Mouse (Mus musculus) left cerebral cortex, adult 9 months (tissue): ENCODE results near the gene Spsb4.
A peak's percentile ranks its signal among the peaks of the same experiment; 100 is the strongest.

Experiments
- DNase-seq, 2 experiments: peaks; one replicate each; pipeline ENCODE4 v3.0.0; 2022; ENCODE audit warnings: low spot score in 2 of 2

Spsb4 gene

DNA sequence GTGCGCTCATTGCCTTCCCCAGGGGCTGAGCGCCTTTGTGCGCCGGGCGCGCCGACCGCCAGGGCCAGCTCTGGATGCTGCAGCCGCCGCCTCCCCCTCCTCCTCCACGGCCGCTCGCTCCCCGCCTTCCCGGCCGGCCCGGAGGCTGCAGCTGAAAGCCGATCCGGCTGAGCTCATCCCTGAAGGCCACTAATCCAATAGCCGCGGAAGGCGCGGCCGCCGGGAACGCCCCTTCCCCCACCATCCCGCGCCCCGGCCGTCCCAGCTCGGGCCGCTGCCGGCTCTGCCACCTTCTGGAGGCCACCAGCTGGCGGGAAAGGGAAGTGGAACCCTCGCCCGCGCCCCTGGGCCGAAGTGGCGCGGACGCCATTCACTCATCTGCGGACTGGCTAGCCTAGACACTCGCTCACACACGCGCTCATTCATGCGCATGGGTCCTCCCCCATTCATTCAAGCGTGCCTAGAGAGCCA lies at the start of gene Spsb4:
Gene Spsb4 (minus strand): TSS at position 167 of the 471 bp plus-strand sequence.
- peak in 1 of 2 experiments; percentile 62 for DNase-seq

DNA sequence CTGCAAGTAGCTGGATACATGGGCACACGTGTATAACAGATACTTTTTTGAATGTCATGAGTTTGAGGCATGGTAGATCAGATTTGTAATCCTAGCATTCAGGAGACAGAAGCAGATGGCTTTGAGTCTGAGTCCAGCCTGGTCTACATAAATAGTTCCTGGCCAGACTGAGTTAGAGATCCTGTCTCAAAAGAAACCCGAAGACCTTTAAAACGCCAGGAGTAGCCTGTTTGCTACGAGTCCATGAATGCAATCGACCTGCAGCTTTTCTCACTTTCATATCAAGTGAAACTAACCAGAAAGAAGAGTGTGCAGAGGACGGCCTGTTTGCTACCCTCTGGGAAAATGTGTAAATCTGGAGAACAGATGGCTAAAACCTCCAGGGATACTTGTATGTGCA lies 49.1 kb upstream of the Spsb4 start:
- no peak for DNase-seq

DNA sequence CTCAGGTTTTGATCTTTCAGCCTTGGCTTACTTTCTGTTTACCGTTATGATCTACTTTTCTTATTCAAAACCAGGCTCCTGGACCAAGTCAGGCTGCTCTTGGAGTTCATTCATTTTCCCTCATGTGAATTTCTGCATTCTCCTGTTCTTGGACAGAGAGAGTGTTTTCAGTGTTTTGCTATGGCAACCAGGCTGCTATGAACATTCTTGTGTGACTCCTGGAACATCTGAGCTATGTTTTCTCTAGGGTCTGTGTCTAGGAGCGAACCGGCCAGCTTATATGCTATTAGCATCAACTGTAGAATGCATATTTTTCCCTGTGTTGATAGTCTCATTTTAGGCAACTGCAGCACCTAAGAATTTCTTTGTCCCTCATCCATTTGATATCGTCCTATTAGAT lies 47.2 kb upstream of the Spsb4 start:
- no peak for DNase-seq

DNA sequence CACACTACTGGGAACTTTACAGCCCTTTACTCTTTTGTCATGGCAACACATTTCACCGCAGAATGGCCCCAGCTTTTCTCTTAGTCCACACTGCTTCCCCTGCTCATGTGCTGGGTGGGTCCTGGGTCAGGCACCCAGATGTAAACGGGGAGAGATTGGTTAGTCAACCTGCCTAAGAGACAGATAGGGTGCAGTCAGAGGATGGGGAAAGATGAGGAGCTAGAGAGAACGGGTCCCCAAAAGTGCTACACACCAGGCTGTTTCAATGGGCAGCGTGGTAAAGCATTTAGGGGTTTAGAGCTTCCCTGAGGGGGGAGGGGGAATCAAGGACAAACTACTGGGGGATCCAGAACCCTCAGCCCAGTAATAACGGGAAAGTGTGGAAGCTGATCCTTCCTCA lies 46.6 kb upstream of the Spsb4 start:
- no peak for DNase-seq

DNA sequence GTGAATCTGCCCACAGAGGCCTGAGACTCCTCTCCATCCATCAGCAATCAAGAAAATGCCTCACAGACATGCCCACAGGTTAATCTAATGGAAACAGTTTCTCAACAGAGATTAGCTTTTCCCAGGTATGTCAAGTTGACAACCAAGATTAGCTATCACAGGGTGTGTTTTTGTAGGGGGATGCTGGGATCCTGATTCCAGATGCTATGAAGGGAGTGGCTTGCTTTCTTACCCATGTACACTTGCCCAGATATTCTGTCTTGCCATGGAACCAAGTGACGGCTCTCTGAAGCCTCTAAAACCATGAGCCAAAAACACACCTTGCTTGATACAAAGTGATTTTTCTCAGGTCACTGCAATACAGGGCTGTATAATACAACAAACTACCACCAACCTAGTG lies 45.5 kb upstream of the Spsb4 start:
- DNase-seq: no peak

DNA sequence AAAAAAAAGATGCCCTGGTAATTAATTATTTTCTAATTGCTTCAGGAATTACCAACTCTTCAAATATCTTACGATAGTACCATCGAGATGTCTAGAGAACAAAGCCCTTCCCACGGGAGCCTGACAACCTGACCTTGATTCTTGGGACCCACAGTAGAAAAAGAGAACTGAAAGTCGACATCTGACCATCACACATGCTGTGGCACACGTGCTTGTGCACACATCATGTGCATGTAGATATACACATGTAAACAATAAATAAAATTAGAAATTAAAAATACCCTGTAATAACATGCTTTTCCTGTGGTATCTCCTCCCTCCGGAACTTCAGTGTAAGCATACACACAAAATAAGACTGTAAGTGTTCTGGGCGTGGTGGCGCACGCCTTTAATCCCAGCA lies 43.1 kb upstream of the Spsb4 start:
- DNase-seq: no peak

DNA sequence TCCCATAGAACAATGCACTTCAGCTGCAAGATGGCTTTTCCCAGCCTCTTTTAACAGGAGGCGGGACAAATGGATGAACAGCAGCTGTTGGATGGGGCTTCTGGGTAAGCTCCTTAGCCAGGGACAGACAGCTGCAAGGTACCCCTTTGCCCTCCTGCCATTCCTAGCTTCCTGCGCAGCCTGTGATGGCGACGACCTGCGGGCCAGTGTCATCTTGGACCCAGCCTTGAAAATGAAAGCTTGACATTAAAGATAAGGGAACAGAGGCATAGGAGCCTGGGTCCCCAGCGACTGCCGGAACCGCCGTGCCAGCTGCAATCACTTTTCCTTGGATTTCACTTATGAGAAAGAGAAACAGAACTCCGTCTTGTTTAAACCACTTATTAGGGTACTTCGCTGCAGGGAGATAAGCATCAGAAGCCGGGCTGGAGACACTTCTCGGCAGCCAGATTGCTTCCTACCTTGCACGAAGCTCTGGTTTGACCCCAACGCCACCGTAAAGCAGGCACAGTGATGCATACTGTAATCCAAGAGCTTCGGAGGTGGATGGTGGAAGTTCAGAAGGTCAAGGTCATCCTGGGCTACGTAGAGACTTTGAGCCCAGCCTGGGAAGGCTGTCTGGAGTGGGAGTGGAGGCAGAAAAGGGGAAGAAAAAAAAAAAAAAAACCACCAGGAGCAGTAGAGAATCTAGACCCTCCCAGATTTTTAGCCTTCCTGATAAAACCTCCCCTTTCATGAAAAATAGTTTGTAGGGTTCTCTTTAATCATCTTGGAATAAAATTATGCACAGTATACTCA lies 38.1 kb upstream of the Spsb4 start:
- no peak for DNase-seq

DNA sequence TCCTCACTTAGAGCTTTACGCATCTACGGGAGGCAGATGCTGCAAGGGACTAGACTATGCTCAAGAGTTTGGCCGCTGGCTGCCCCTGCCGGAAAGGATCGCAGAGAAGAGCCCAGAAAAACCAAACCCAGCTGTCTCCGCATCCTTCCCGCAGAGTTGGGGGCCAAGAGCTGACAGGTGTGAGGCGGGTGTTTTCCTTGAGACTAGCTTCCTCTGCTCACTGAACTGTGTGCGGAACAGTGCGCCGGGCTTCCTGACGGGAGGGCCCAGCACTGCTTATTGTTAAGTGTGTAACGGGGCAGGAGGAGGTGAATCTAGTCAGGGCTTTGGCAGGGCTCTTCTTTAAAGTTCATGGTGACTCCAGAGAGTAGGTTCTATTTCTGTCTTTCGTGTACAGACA lies 37.3 kb upstream of the Spsb4 start:
- DNase-seq: no peak

DNA sequence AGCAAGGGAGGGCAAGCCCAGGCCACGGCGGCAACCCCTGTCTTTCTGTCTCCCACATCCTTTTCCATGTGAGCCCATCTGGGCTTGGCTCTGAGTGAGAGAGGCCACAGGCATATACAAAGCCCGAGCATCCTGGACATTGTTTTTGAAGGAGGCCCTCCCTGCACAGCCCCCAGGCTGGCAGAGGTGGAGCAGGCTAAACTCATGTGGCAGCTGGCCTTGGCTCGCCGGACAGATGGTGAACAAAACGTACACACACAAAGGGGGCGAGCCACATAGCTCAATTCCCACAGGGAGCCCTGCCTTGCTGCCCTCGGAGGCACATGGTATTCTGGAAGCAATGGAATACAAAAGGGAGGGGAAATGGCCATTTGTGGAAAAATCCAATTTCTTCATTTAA lies 32.5 kb upstream of the Spsb4 start:
- DNase-seq: no peak

DNA sequence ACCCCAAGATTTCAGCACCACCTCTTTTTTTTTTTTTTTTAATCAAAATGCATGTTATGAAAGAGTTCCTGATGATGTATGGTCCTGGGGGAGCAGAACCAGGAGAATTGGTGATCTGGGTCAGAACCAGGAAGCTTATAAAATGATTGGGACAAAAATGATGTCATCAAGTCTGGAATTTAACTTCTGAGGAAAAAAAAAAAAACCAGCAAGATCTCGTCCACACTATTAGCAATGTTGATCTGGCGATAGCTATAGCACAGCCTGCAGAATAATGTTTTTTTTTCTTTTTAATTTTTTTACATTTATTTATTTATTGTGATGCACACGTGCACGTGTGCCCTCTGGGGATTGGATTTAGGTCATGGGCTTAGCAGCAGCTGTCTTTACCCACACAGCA lies 27.6 kb upstream of the Spsb4 start:
- no peak for DNase-seq

DNA sequence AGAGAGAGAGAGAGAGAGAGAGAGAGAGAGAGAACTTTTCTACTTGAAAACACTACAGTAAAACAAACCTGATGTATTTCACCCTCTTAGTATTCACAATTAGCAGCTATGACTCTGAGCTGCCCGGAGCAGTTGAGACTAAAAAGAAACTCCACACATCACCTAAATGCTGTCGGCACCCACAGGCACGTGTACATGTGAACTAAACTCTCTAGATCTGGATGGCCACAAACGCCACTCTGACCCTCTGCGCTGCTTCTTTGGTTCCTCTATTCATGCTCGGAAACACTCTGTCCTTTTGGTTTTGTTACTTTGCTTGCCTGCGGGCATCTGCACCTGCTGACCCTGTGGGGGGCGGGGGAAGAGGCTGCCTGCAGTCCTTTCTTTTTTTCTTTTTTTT lies 23.0 kb upstream of the Spsb4 start:
- DNase-seq: no peak

DNA sequence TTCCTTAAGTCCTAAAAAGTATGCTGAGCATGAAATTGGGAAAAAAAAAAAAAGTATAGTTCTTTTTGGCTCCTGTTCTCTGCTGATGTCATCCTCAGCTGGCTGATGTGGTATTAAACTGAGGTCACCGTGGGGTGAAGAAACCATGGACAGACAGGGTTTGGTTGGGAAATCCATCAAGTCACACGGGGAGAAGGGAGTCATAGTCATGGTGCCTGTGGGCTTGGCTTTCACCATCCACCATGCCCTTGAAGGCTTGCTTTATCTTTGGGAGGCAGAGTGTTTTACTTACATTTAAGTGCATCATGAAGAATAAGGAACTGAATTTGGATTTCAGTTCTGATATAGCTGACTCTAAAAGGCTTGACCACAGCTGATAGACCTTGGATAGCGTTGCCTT lies 19.4 kb upstream of the Spsb4 start:
- no peak for DNase-seq

DNA sequence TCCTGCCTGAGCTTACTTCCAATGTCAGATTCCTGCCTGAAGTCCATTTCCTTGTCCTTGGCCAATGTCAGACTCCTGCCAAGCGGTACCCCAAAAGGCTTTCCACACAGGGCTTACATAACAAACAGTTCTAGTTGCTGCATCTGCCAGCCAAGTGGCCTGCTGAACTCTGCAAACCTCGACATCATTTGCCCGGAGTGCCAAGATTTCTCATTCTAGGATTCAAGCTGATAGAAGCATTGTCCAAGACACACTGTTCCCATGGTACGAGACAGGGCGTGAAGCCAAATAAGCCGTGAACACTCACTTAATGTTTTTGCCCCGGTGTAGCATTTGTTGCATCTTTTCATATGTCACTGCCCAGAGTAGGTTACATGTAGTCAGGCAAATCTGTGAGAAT lies 18.0 kb upstream of the Spsb4 start:
- no peak for DNase-seq

DNA sequence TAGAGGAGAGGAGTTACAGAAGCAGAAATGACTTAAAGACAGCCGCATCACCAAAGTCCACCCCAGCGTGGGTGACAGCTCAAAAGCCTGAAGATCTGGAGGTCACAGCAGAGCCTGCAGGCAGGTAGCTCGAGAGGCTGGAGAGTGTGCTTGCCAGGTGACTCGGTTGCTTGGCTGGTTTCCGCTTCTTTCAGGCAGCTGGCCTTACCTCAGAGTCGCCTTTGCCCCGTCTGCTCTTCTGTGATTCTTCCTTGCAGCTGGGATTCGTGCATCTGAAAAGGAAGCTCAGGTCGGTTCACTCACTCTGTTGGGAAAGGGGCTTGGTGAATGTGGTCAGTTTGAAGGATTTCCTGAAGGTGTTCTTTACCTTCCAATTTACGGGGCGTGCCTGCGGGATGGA lies 8.7 kb upstream of the Spsb4 start:
- DNase-seq: no peak

DNA sequence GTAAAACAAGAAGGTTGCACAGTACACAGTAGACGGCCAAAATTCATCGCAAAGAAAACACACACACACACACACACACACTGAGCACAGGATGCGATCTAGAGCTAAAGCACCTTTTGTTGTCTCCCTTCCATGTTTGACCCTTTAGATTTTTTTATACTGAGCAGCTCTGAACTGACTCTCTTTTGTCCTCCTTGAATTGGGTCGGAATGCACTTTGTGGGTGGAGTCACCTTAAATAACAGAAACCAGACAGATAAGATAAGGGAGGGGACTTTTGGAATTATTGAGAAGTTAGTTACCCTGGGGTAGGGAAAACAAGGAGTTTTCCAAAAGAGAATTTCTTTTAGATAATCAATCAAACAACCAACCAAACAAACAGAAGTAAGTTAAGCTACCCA lies 7.4 kb upstream of the Spsb4 start:
- no peak for DNase-seq

DNA sequence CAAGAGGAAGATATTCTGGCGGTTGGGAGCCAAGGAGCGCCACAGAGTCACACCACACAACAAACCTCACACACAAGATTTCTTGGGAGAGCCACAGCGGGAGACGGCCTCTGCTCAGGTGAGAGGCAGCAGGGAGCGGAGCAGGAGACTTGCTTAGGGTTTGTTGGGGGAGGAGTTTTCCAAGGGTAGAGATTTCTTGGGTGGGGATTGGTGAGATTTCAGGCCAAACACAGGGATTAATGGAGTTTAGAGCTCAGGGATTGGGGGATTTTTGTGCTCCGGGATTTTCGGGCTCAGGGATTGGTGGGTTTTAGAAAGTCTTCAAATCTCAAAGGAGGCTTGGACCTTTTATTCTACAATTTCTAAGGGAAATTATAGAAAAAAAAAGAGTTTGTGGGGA lies 5.8 kb upstream of the Spsb4 start:
- no peak for DNase-seq

DNA sequence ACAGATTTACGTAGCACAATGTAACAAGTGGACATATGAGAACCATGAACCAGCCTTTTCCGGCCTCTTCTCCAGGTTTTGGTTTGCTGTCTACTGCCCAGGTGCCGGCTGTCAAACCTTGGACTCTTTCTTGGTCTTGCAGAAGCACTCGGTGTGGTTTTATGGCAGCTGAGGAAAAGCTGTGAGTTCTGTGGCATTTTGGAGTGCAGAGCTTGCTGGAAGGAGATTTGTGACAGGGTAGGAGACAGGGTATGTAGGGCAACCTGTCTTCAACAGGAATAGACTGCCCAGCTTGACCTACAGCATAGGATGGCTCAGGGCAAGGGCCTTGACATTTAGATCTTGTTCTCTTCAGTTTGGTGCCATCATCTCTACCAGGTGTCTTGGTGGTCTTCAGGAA lies 4.3 kb upstream of the Spsb4 start:
- DNase-seq: no peak

DNA sequence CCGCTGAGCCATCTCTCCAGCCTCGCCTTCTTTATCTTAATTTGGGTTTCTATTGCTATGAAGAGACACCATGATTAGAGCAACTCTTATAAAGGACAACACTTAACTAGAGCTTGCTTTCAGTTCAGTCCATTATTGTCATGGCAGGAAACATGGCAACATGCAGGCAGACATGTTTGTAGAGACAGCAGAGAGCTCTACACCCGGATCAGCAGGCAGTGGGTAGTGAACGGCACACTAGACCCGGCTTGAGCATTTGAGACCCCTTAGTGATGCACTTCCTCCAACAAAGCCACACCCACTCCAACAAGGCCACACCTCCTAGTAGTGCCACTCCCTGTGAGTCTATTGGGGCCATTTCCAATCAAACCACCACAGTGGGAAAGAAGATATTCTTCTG lies 3.7 kb upstream of the Spsb4 start:
- DNase-seq: no peak

DNA sequence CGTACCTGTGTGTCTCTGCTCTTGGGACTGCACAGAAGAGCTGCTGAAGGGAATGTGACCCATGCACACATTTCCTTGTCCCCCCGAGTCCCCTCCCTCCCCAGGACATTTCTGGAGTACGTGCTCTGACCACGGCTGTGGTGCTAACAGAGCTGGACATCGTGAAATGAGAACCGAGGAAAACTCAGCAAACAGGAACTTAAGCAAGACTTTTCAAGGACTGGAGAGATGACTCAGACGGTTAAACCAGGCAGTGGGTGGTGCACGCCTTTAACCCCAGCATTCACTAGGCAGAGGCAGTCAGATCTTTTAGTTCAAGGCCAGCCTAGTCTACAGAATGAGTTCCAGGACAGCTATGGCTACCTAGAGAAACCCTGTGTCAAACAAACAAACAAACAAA lies 1.5 kb upstream of the Spsb4 start:
- no peak for DNase-seq

DNA sequence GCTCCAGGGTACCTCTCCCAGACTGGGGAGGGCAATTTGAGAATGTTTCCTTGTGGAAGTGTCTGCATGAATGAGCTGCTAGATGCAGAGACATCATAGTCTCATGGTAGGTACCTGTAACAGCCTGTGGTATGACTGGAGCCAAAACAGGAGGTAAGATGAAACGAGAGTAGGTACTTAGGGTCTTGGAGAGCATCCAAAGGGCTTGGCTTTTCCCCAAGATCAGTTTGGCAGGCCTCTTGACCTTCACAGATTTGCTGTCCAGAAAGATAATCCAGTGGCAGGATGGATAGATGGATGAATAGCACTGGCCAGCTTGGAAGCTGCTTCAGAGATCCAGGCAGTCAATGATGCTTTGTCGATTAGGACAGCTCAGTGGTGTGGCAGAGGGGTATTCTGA lies 1.0 kb upstream of the Spsb4 start:
- no peak for DNase-seq

DNA sequence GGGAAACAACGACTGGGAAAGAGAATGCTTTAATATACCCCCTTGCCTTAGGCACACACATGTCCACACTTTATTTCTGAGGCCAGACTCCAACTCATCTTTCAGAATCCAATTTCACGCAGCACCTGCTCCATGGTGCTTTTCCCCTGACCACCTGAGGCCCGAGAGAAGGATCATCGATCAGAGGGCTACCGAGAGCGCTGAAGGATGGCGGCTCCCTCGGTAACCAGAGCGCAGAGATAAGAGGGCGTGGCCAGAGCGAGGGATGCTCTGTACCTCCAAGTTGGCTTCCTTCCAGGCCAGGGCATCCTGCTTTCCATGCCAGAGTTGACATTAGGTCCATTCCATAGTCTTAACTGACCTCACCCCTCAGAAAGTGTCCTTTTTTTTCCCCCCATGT lies 588 bp upstream of the Spsb4 start:
- no peak for DNase-seq

DNA sequence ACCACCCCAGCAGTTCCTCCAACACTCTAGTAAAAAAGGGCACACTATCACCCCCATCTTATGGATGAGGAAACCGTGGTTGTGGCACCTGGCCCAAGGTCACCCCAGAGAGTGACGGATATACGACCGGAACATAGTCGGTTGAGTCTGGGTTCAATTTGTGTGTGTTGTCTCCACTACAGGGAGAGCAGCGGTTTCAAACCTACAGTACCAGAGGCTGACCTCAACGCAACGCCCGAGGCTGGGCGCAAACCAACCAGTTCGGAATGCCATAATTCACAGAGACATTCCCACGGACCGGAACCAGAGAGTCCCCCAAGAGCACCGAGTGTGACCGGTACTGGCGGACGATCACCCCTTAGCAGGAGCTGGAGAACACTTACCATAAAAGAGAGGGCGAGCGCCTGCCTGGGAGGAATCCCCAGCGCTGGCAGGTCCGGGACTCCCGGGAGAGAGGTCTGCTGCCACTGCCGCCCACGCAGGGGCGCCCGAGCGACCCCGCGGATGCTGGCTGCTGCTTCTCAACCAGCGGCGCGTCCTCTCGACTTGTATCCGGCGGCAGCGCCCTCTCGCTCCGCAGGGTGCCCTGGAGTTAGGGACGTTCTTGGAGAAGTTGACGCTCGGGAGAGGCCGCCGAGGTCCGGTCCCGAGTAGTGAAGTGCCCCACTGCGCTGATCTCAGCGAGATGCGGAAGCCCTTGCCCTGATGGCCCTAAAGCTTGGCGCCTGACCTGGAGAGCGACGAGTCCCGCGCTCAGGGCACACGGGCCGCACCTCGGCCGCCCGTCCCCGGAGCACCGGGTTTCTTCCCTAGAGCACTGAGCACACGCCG lies 617 bp downstream of the Spsb4 start:
- DNase-seq: peak in 1 of 2 experiments; percentile 39

DNA sequence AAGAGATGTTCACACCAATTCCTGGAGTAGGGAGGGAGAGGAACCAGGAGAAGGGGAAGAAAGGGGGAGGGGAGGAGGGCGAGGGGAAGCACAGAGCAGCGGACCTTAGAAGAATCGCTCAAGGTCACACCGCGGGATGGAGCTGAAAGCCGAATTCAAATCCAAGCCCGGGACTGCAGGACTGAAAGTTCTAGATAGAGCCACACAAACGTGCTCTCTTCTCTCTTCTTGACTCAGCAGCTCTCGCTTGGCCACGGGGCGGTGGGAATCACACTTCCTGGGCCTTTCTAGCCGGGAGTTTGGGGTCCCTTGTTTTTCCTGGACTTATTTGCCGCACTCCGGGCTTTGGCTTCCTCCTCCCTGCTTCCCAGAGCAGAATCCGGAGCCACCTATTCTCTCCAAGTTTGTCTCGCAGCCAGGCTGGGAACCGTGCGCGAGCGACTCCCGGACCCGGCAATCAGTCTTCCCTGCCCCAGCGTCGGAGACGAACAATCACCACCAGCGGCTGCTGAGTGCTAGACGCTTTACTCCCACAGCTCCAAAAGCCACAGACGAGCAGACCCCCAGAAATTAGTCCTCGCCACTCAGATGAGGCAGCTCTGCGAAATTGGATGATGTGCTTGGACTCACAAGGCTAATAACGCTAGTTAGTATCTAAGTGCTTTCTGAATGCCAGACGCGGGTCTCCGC lies 1.4 kb downstream of the Spsb4 start:
- DNase-seq: no peak
